Mouse (Mus musculus) limb, embryonic 11.5 days (tissue): ENCODE measurements at regions not wholly inside any gene's neighbourhood (a gene's known extent, or its start where the extent isn't known, plus 50 kb on each side); places are given as distances from the start of the nearest gene placed in this dataset.

Source experiments
- ATAC-seq: fragments of 200-750 bp; cut with Nextera tagmentation; 2 replicates; pipeline ENCODE4 v1.8.0; 2017; ENCODE audit warnings: low read depth; ENCODE audit not compliant: insufficient number of reproducible peaks, low FRiP score, low TSS enrichment
- DNase-seq: peaks from one replicate; pipeline ENCODE4 v3.0.0-alpha.2; 2015; ENCODE audit warnings: low spot score
- H3K27ac ChIP-seq: fragments of 300-500 bp; sonication (generic); replicated peaks from 2 replicates; pipeline ENCODE4 v1.5.1; 2014; ENCODE audit warnings: low read depth, mild to moderate bottlenecking, low read length
- H3K27me3 ChIP-seq: fragments of 300-500 bp; sonication (generic); 2 replicates; pipeline ENCODE4 v1.6.1; 2014; ENCODE audit warnings: mild to moderate bottlenecking, low read length, mixed read lengths; ENCODE audit not compliant: control insufficient read depth, insufficient read depth
- H3K36me3 ChIP-seq: fragments of 300-500 bp; sonication (generic); 2 replicates; pipeline ENCODE4 v1.6.1; 2014; ENCODE audit warnings: mild to moderate bottlenecking, low read length, moderate library complexity, mixed read lengths; ENCODE audit not compliant: control insufficient read depth, insufficient read depth
- H3K4me1 ChIP-seq: fragments of 300-500 bp; sonication (generic); 2 replicates; pipeline ENCODE4 v1.6.1; 2014; ENCODE audit warnings: low read length, mixed read lengths; ENCODE audit not compliant: control insufficient read depth, insufficient read depth
- H3K4me2 ChIP-seq: fragments of 300-500 bp; sonication (generic); 2 replicates; pipeline ENCODE4 v1.6.1; 2014; ENCODE audit warnings: low read depth, mild to moderate bottlenecking, moderate library complexity; ENCODE audit not compliant: severe bottlenecking
- H3K4me3 ChIP-seq: fragments of 300-500 bp; sonication (generic); 2 replicates; pipeline ENCODE4 v1.5.1; 2014; ENCODE audit warnings: low read depth, low read length
- H3K9ac ChIP-seq: fragments of 300-500 bp; sonication (generic); 2 replicates; pipeline ENCODE4 v1.6.1; 2014; ENCODE audit warnings: mild to moderate bottlenecking, low read length
- H3K9me3 ChIP-seq: fragments of 300-500 bp; sonication (generic); 2 replicates; pipeline ENCODE4 v1.6.1; 2016; ENCODE audit warnings: low read length; ENCODE audit not compliant: control insufficient read depth
- WGBS: fragments of 180-500 bp; shearing (Covaris S2); extraction: QIAGEN DNeasy Blood & Tissue Kit; methylation state at CpG from one replicate; pipeline ENCODE4 v1.1.7; 2014; 5-methylcytosine and 5-hydroxymethylcytosine counted together

DNA sequence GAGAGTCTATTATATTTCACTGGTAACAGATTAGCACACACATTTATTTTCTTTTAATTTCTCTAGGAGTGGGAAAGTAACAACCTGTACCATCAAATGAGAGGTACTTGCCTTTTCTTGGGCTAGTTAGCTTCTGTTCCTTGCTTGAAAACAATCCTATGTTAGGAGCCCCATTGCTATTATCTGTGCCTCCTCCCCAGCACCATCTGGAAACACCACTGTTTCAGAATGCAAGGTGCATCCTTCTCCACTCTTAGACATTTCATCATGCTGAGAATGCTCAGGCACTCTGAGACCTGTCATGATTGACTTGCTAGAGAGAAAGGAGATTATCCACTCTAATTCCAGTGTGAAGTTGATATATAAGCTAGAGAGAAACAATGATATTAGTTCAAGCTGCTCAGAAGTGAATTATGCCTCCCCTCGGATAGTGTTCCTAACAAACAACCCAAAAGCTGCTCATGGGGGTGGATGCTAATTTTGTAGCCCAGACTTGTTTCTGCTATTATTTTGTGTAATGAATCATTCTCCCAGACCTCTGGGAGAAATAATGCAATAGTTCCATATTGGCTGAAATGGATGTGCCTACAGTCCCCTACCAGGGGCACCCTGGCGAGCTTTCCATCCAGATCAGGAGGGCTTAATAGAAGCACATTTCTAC lies 119.0 kb upstream of the Cttnbp2 start:
- DNase-seq (no peak), ATAC-seq (no peak)
- H3K4me3 ChIP-seq: no peak overlapping the region
- H3K9ac ChIP-seq: no peak overlapping the region
- WGBS: 91% methylated on average over 2 of the region's 2 CpGs
- no peaks in the 10 kb centered on the region for H3K4me1 ChIP-seq
- H3K9me3 ChIP-seq: no peaks in the 10 kb centered on the region
- H3K36me3 ChIP-seq: no peaks in the 10 kb centered on the region
- no peaks in the 10 kb centered on the region for H3K27me3 ChIP-seq
- no peak overlapping the region for H3K27ac ChIP-seq
- H3K4me2 ChIP-seq: no peak overlapping the region

DNA sequence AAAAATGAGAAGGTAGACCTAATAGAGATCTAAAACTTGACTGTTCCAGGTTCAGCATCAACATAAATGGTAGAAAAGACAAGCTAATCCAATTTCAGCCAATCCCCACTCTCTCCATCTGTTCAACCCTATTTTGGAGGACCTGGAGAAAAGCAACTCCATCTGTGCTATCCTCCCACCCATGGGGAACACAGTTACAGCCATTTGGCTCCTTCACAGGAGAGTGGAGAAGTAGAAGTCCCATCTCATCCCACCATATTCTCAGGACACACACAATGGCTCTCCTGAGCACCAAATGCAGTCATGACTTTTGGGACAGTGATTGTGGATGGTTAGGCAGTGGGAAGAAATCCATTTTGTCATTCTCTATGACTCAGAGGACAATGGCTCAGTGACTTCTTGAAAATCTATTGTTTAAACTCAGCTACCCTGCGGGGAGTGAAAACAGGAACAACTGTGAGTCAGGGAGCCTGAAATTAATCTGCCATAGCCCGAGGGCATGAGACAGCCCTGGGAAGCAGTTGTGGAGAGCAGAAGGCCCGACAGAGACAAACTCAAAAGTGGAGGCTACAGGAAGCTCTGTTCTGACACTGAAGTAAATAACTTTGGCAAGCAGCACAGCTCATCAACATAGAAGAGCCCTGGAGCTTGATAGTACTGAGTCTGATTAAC lies 125.2 kb upstream of the Cttnbp2 start:
- Histone ChIP-seq H3K9me3 (no peaks in the 10 kb centered on the region), H3K27ac (no peak overlapping the region), H3K4me2 (no peak overlapping the region), H3K4me3 (no peak overlapping the region), H3K9ac (no peak overlapping the region), H3K4me1 (no peaks in the 10 kb centered on the region), H3K36me3 (no peaks in the 10 kb centered on the region), H3K27me3 (no peaks in the 10 kb centered on the region)
- 54% methylated on average over 3 of the region's 3 CpGs for WGBS
- DNase-seq (no peak), ATAC-seq (no peak)

DNA sequence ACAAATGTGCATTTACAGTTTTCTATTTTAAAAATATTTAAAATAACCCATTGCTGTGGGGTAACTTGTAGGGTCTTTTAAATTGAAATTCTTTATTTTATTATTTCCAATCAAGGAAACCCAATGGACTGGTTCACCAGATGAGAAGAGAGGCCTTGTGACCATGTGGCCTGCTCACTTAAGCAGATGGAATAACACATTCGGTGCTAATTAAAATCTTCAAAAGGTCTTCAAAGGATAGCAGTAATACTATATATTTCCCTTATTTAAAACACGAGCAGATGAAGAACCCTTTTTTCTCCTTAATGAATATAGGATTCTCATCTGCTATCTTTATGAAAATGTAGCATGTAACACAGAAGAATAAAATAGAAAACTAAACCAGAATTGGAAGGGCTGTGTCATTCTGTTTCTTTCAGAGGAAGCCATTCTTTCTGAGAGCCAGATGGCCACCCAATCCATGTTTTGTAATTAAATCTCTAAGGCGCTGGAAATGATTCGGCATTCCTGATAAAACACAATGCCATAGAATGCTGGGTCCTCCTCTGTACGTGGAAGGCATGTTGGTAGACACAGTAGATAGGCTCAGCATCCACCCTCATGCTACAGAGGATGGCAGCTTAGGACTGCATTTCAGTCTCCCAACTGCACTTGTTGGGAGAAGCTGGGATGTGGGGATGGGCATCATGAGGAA lies 134.4 kb upstream of the Cttnbp2 start:
- Histone ChIP-seq H3K4me2 (no peak overlapping the region), H3K9me3 (no peaks in the 10 kb centered on the region), H3K4me1 (no peaks in the 10 kb centered on the region), H3K4me3 (no peak overlapping the region), H3K9ac (no peak overlapping the region), H3K36me3 (no peaks in the 10 kb centered on the region), H3K27me3 (no peaks in the 10 kb centered on the region), H3K27ac (no peak overlapping the region)
- no peak for DNase-seq
- WGBS: 78% methylated on average over 5 of the region's 5 CpGs
- ATAC-seq: no peak

DNA sequence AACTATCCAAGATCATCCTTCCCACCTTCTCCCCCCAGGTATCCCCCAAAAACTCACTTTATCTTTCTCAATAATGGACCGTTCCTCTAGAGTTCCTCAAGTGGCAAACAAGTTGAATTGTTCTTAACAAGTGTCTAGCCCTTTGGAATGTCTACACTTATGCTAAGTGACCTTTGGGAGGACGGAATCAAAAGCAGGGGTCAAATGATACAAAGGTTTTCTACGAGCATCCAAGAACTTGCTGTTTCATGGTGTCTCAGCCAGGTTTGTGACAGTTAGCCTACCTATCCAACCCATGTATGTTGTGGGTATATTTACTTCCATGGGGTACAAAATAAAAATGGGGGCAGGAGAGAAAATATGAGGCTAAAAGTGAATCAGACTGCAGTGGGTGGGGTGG lies 136.7 kb upstream of the Cttnbp2 start:
- Histone ChIP-seq H3K4me1 (no peaks in the 10 kb centered on the region), H3K27me3 (no peaks in the 10 kb centered on the region), H3K36me3 (no peaks in the 10 kb centered on the region), H3K4me2 (no peak overlapping the region), H3K9ac (no peak overlapping the region), H3K27ac (no peak overlapping the region), H3K4me3 (no peak overlapping the region), H3K9me3 (no peaks in the 10 kb centered on the region)
- ATAC-seq (no peak), DNase-seq (no peak)
- 86% methylated on average over 3 of the region's 3 CpGs for WGBS

DNA sequence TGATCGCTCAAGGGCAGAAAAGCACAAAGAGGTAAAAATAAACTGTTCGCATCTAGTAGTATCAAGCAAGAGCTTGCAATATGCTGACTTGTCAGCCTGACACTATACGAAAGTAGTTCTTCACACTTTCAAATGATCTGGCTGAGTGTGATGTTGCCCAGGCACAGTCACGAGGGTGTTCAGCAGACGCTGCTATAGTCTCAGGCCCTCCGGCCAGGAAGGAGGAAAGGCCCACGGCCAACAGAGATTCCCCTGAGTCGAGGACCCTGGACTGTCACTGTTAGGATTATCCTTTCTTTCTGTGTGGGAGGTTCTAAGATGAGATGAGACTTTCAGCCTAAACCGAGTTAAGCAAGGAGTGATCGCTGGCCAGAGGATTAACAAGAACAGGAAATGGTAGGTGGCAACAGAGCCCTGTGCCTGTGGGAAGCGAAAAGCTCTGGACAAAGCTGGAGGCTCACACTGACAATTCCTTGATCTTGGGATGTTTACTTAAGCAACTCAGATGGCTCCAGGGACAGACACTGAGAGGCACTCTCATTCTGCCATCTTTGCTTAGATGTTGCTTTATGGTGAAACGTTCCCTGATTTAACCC lies 137.5 kb upstream of the Cttnbp2 start:
- Histone ChIP-seq H3K4me2 (no peak overlapping the region), H3K9ac (no peak overlapping the region), H3K27ac (no peak overlapping the region), H3K9me3 (no peaks in the 10 kb centered on the region), H3K4me1 (no peaks in the 10 kb centered on the region), H3K27me3 (no peaks in the 10 kb centered on the region), H3K4me3 (no peak overlapping the region), H3K36me3 (no peaks in the 10 kb centered on the region)
- DNase-seq (no peak), ATAC-seq (no peak)
- WGBS: 59% methylated on average over 12 of the region's 12 CpGs

DNA sequence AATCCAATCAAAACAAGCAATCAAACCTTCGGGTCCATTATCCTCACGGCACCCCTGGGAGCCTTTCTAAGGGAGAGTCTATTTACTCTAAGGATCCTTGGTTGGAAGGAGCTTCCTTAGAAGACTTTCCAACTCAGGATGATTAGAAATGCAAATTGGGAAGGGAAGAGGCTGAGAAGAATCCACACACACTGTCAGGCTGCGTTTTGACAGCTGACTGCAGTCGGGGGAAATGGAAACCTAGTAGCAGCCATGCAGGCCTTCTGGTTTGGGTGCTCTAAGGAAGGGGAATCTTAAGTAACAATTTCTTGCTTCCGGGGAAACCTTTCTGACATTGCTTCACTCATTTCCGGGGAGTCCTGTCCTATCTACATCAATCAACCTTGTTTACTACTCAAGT lies 139.6 kb upstream of the Cttnbp2 start:
- Histone ChIP-seq H3K4me2 (no peak overlapping the region), H3K27me3 (no peaks in the 10 kb centered on the region), H3K4me1 (no peaks in the 10 kb centered on the region), H3K9me3 (no peaks in the 10 kb centered on the region), H3K36me3 (no peaks in the 10 kb centered on the region), H3K4me3 (no peak overlapping the region), H3K9ac (no peak overlapping the region), H3K27ac (no peak overlapping the region)
- WGBS: 63% methylated on average over 6 of the region's 6 CpGs
- ATAC-seq (no peak), DNase-seq (no peak)

DNA sequence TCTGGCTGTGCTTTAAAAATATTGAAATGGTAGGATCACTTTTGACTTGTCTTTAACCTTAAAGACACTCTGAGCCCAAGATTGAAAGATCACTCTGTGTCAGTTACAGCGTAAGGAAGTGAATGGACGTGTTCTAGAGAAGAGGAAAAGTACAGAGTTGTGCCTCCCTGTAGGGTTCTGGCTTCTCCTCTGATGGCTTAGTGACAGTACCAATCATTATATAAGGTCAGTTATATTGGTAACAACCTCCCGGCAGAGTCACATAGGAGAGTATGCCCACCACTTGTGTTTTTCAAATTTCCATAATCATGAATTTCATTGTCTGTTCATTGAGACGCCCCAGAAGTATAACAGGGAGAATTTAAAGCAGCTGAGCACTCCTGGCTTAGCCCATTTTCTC lies 141.6 kb upstream of the Cttnbp2 start:
- Histone ChIP-seq H3K36me3 (no peaks in the 10 kb centered on the region), H3K27ac (no peak overlapping the region), H3K9me3 (no peaks in the 10 kb centered on the region), H3K4me1 (no peaks in the 10 kb centered on the region), H3K4me3 (no peak overlapping the region), H3K9ac (no peak overlapping the region), H3K4me2 (no peak overlapping the region), H3K27me3 (no peaks in the 10 kb centered on the region)
- ATAC-seq: no peak
- WGBS: 88% methylated on average over 4 of the region's 4 CpGs
- no peak for DNase-seq

DNA sequence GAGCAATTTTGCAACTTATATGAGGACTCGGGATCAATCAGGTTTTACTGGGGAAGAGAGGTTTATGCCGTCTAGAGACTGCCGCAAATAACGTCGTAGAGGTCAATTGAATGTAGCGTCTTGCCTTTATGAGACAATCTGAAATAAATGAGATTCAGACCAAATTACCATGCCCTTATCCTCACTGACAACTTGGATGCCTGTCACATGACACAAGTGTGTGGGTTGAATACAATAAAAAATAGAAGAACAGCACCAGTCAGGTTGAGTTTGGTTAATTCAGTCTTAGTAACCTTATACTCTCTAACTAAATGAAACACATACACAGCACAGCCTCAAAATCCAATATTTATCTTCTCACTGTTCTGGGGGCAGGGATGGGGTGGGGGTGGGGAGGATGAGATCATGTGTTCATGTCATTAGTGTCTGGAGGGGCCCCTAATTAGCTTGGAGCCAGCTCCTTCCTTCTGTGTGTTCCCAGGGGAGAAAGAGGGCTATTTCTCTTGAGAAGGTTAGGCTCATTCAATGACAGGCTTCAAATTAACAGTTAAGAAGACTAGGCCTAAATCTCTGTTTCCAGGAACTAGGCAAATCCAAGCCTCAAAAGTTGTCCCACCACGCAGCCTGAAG lies 142.2 kb upstream of the Cttnbp2 start:
- WGBS: 64% methylated on average over 7 of the region's 7 CpGs
- H3K9ac ChIP-seq: no peak overlapping the region
- DNase-seq (no peak), ATAC-seq (no peak)
- no peaks in the 10 kb centered on the region for H3K4me1 ChIP-seq
- H3K27me3 ChIP-seq: no peaks in the 10 kb centered on the region
- no peak overlapping the region for H3K4me3 ChIP-seq
- no peak overlapping the region for H3K27ac ChIP-seq
- no peaks in the 10 kb centered on the region for H3K36me3 ChIP-seq
- H3K4me2 ChIP-seq: no peak overlapping the region
- no peaks in the 10 kb centered on the region for H3K9me3 ChIP-seq
